Mouse (Mus musculus) cortical plate, adult 2 months (tissue): ENCODE measurements around the gene Atp1b2. TPM values are rescaled to one million over a fixed set of nuclear protein-coding genes. Genes with fewer than 3 reads are reported as not detected.

Experiments used
- H3K27ac ChIP-seq: fragments of 200-500 bp; 2 replicates; pipeline ENCODE4 v1.5.1; 2012; ENCODE audit warnings: low read length, control low read depth, inconsistent platforms; ENCODE audit not compliant: insufficient read depth
- H3K4me1 ChIP-seq: fragments of 200-500 bp; 2 replicates; pipeline ENCODE4 v1.6.1; 2011; ENCODE audit warnings: low read length; ENCODE audit not compliant: control insufficient read depth, insufficient read depth
- H3K4me3 ChIP-seq: fragments of 200-500 bp; 2 replicates; pipeline ENCODE4 v1.5.1; 2011; ENCODE audit warnings: mild to moderate bottlenecking, low read length, control low read depth; ENCODE audit not compliant: insufficient read depth
- CTCF ChIP-seq: fragments of 200-500 bp; IDR thresholded peaks from 2 replicates; pipeline ENCODE4 v1.5.1; 2011; ENCODE audit warnings: mild to moderate bottlenecking, control low read depth, low read length; ENCODE audit not compliant: insufficient read depth; ENCODE audit errors: extremely low read depth
- POLR2A ChIP-seq: fragments of 200-500 bp; IDR thresholded peaks from 2 replicates; pipeline ENCODE4 v1.6.1; 2011; ENCODE audit warnings: mild to moderate bottlenecking, low read length, control low read depth; ENCODE audit not compliant: insufficient read depth; ENCODE audit errors: extremely low read depth
- polyA plus RNA-seq: library from polyadenylated mRNA; depleted of rRNA; stranded (reverse); fragments of >200 nt; gene quantifications from 2 replicates; pipeline ENCODE4 v1.2.3, GENCODE M21; 2012

The Atp1b2 gene
- polyA plus RNA-seq, 1 experiment = 374 TPM

DNA sequence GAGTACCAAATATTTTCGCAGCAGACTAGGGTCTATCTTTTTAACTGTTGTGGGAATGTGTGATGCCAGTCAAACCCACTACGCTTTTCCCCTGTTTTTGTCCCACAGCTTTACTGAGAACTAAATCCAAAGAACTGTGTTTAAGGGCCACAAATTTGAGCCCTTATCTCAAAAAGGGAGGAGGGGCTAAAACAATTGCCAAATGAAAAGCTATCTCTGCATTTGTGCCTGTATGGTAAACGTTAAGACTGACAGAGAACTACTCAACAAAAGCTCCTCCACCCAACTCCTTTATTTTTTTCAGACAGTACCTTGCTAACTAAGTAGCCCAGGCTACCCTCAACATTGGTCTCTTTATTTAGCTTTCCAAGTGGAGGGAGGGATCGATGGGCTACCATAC is 12.9 kb downstream of the Atp1b2 start:
- no peaks in the 10 kb centered on the region for H3K4me1 ChIP-seq
- no peak overlapping the region for H3K4me3 ChIP-seq
- peak overlapping the region; percentile 14; the same call in 1 of the 2 replicates for H3K27ac ChIP-seq
- no peak for TF ChIP-seq POLR2A
- TF ChIP-seq CTCF = no peak

DNA sequence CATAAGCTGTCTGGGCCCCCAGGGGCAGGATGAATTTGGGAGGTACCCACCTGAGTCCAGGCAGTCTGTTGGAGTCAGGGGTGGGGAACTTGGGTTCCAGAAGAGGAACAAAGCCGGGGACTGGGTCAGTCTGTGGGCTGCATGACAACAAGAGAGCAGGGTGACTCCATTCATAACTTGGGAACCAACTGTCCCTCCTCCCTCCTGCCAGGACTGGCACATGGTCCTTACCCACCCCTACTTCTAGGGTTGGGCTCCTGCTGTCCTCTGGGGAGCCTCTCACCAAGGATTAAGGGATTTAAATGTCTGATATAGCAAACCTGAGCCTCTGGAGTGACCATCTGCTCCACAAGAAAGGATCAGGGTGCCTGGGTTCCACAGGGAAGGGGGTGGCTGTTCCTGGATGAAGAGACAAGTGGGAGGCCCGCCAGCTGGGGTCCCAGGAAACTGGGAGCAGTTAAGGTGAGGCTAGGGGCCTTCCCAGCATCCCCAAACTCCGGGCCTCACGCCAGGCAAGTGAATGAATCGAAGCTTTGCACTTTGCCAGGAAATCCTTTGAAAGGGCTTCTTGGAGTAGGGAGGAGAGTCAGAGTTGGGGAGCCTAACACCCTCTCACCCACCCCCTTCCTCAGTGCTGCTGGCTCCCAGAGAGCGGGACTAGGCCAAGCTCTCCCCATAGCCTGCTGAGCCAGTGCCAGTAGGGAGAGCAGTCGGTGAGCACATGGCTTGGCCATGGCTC is 13.7 kb downstream of the Atp1b2 start:
- TF ChIP-seq POLR2A (no peak), CTCF (no peak)
- Histone ChIP-seq H3K4me3 (no peak overlapping the region), H3K27ac (0 out of 2 replicates have a peak overlapping the region, but pooled peaks have one; percentile 14), H3K4me1 (no peaks in the 10 kb centered on the region)

DNA sequence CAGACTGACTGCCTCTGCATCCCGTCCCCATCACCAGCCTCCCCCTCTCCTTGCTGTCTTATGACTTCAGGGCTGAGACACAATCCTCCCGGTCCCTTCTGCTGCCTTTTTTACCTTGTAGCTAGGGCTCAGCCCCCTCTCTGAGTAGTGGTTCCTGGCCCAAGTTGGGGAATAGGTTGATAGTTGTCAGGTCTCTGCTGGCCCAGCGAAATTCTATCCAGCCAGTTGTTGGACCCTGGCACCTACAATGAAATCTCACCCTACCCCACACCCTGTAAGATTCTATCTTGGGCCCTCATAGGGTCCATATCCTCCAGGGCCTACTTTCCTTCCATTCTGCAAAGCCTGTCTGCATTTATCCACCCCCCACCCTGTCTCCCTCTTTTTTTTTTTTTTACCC is 14.3 kb downstream of the Atp1b2 start:
- Histone ChIP-seq H3K4me3 (no peak overlapping the region), H3K4me1 (no peaks in the 10 kb centered on the region), H3K27ac (peak overlapping the region; percentile 72)
- no peak for TF ChIP-seq CTCF
- TF ChIP-seq POLR2A = no peak

DNA sequence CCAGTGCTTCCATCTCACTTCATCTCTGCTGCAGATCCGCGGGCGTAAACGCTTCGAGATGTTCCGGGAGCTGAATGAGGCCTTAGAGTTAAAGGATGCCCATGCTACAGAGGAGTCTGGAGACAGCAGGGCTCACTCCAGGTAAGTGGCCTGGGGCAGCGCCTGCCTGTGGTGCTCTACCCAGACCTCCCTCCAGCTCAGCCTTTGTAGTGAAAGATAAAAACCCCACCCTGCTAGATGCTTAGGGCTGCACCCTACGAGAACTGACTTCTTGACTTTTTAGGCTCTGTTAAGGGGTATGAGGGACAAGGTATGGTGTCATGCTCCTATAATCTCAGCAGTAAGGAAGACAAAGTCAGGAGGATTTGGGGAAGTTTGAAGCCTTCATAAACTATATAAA is 15.1 kb downstream of the Atp1b2 start:
- Histone ChIP-seq H3K27ac (no peak overlapping the region), H3K4me3 (no peak overlapping the region), H3K4me1 (no peaks in the 10 kb centered on the region)
- TF ChIP-seq CTCF = no peak
- TF ChIP-seq POLR2A = no peak

DNA sequence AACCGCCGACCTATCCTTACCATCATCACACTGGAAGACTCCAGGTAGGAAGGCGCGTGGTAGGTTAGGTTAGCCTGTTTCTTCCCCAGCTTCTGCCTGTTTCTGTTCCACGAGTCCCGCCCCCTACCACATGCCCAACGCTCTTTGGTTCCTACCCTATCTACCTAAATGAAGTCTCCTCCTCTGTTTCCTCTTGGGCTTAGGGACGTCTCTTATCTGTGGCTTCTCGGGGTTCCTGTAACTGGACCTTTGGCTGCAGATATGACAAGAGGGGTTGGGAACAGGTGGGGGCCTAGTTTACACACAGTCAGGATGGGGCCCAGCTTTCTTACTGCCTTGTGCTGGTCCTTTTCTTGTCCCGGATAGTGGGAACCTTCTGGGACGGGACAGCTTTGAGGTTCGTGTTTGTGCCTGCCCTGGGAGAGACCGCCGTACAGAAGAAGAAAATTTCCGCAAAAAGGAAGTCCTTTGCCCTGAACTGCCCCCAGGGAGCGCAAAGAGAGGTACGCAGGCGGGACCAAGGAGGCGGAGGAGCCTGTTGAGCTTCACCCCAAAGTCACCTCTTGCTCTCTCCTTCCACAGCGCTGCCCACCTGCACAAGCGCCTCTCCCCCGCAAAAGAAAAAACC is 16.4 kb downstream of the Atp1b2 start:
- no peak for TF ChIP-seq POLR2A
- no peak for TF ChIP-seq CTCF
- H3K4me1 ChIP-seq = no peaks in the 10 kb centered on the region
- H3K4me3 ChIP-seq = no peak overlapping the region
- no peak overlapping the region for H3K27ac ChIP-seq

DNA sequence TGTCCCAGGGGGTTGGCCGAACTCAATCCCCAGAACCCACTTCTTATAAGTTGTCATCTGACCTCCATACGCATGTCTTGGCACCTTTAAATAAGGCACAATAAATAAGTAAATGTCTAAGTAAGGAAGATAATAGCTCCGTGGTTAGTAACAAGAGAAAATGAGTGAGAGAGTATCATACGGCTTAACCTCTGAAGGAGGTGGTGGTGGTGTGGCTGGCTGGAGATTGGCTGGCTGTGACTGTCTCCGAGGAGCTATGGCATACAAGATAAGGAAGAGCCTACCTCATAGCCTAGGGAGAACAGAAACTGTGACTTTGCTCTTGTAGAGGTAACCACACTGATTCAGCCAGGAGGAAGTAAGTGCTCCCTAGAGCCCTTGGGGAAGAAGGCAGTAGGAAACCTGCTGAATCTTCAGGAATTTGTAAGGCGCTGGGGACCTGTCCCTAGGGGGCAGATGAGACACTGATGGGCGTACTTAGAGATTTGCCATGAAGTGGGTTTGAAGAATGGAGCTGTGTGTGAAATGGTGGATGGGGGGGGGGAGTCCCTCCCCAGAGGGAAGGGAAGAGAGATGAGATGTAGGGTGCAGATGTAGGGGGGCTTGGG is 19.9 kb downstream of the Atp1b2 start:
- TF ChIP-seq POLR2A (no peak), CTCF (no peak)
- Histone ChIP-seq H3K4me3 (no peak overlapping the region), H3K4me1 (no peaks in the 10 kb centered on the region), H3K27ac (no peak overlapping the region)

DNA sequence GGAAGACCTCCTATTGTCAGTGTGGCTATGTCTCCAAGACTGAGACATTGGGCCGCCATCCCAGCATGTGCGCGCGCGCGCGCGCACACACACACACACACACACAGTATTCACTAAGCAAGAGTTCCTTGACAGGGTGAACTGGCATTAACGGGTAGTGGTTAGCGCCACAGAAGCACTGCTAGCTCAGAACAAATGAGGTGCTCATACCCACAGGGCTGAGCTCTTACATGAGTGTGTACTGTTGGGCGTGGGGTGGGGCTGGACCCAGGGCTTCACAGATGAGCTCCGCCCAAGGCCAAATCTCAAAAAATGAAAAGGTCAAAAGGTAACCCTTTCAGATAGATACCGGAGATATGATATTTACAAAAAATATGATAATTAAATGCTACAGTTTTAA is 20.8 kb downstream of the Atp1b2 start:
- H3K27ac ChIP-seq = no peak overlapping the region
- no peak overlapping the region for H3K4me3 ChIP-seq
- TF ChIP-seq POLR2A = no peak
- TF ChIP-seq CTCF = no peak
- no peaks in the 10 kb centered on the region for H3K4me1 ChIP-seq

DNA sequence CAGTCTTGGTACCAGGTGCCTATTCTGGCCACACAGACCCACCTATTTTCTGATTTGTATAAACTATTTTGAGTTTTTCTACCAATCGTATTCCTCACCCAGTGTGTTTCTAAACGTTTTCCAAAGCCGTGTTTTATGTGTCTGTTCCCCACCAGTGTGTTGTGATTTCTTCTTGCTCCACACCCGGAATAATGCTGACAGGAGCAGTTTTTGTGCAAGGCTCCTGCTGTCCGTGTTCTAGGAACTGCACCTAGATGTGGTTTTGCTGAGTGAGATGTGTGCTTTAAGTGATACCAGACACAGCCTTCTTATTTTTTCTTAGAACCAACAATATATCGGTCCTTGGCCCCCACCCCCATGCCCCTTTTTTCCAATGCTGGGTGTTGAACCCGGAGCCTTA is 21.7 kb downstream of the Atp1b2 start:
- no peak overlapping the region for H3K4me3 ChIP-seq
- H3K27ac ChIP-seq = no peak overlapping the region
- H3K4me1 ChIP-seq = no peaks in the 10 kb centered on the region
- TF ChIP-seq CTCF = no peak
- TF ChIP-seq POLR2A = no peak

DNA sequence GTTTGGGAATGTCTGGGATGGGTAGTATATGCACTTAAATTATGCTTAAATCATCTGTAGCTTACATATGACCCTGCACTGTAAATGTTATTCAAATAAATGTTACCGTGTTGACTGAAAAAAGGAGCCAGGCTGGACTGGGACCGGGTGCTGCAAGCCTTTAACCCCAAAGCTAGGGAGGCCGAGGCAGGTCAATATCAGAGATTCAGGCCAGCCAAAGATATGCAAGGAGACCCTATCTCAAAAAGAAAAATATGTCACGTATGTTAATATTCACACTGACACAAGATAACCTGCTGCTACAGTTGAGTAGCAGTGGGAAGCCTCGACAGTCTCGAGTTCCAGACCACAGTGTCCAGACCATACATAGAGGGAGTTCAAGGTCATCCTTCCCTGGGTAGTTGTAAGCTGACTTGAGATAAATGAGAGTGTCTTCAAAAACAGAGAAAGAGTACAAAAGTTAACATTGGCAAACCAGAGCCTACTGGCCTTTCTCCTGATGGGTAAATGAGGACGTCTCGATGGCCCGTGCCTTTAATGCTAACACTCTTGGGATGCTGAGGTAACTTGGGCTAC is 23.4 kb downstream of the Atp1b2 start:
- no peak for TF ChIP-seq CTCF
- TF ChIP-seq POLR2A = no peak
- no peak overlapping the region for H3K27ac ChIP-seq
- peaks cover 9% of the 10 kb centered on the region; the same call in 1 of the 2 replicates for H3K4me1 ChIP-seq
- no peak overlapping the region; the same call in 1 of the 2 replicates for H3K4me3 ChIP-seq

DNA sequence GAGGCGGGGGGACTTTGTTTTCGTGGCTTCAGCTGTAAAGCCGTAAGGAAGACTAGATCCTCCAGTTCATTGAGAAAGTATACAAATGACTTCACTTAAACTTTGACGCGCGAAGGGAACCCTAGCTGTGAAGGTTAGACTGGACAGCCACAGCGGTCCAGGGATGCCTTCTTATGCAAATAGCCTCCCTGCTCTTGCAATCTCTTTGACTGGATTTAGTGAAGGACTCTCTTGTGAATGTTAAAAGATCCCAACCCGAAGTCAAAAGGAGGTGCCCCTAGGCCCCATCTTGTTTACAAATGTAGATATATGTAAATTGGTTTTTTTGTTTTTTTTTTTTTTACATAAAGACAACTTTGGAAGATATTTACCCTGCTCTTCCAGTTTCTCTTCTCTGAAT is 23.9 kb downstream of the Atp1b2 start:
- TF ChIP-seq CTCF (no peak), POLR2A (no peak)
- Histone ChIP-seq H3K4me1 (peaks cover 9% of the 10 kb centered on the region; the same call in 1 of the 2 replicates), H3K27ac (no peak overlapping the region), H3K4me3 (peak overlapping the region; percentile 62)
